Mouse (Mus musculus): ENCODE measurements around the gene Wdr17. TPM values are rescaled to one million over a fixed set of nuclear protein-coding genes. Genes with fewer than 3 reads are reported as not detected.
"Not testable (repeated sequence)": the region's sequence is repeated elsewhere in the genome, so short reads cannot be mapped to it uniquely, and the experiment has no call there.

The Wdr17 gene
- polyA plus RNA-seq, 1 experiment from 2014 or later: 0.05 TPM

GRCm38 (mm10) chr8:54667756-54668155, 219.2 kb downstream of the Wdr17 start:
- Histone ChIP-seq H3K4me1 (replicated peaks) (no peaks in the 10 kb centered on the region), H3K4me2 (no peak overlapping the region), H3K4me3 (replicated peaks) (no peak overlapping the region), H3K9me3 (replicated peaks) (no peaks in the 10 kb centered on the region), H3K27ac (no peak overlapping the region), H3K9ac (no peak overlapping the region), H3K27me3 (no peaks in the 10 kb centered on the region), H3K36me3 (no peaks in the 10 kb centered on the region)
- DNase-seq: no peak
- WGBS (ENCODE audit: insufficient replicate concordance): 56% methylated on average over 3 of the region's 3 CpGs
- no peak for ATAC-seq (ENCODE audit: low read depth)

GRCm38 (mm10) chr8:54660675-54661074, 226.3 kb downstream of the Wdr17 start:
- H3K9ac ChIP-seq: no peak overlapping the region
- no peak for ATAC-seq (ENCODE audit: low read depth)
- no peak overlapping the region for H3K27ac ChIP-seq
- no peaks in the 10 kb centered on the region for H3K36me3 ChIP-seq
- 34% methylated on average over 5 of the region's 5 CpGs for WGBS (ENCODE audit: insufficient replicate concordance)
- no peaks in the 10 kb centered on the region for H3K9me3 ChIP-seq (replicated peaks)
- DNase-seq: peak; percentile 3
- no peaks in the 10 kb centered on the region for H3K4me1 ChIP-seq (replicated peaks)
- H3K4me3 ChIP-seq (replicated peaks): no peak overlapping the region
- no peak overlapping the region for H3K4me2 ChIP-seq
- H3K27me3 ChIP-seq: no peaks in the 10 kb centered on the region

- Histone ChIP-seq H3K36me3 (no peaks in the 10 kb centered on the region), H3K9ac (no peak overlapping the region), H3K9me3 (replicated peaks) (no peaks in the 10 kb centered on the region), H3K4me1 (replicated peaks) (no peaks in the 10 kb centered on the region), H3K27me3 (no peaks in the 10 kb centered on the region), H3K27ac (no peak overlapping the region), H3K4me2 (no peak overlapping the region), H3K4me3 (replicated peaks) (no peak overlapping the region)
- DNase-seq (no peak), ATAC-seq (ENCODE audit: low read depth) (no peak)
- 71% methylated on average over 2 of the region's 2 CpGs for WGBS (ENCODE audit: insufficient replicate concordance)
These were observed 227.3 kb downstream of the Wdr17 start for GRCm38 (mm10) chr8:54659703-54660102.

- no peak overlapping the region for H3K4me2 ChIP-seq
- no peak overlapping the region for H3K9ac ChIP-seq
- no peaks in the 10 kb centered on the region for H3K9me3 ChIP-seq (replicated peaks)
- H3K4me3 ChIP-seq (replicated peaks): no peak overlapping the region
- no peak overlapping the region for H3K27ac ChIP-seq
- no peaks in the 10 kb centered on the region for H3K4me1 ChIP-seq (replicated peaks)
- 78% methylated on average over 4 of the region's 4 CpGs for WGBS (ENCODE audit: insufficient replicate concordance)
- ATAC-seq (ENCODE audit: low read depth) (no peak), DNase-seq (no peak)
- H3K27me3 ChIP-seq: no peaks in the 10 kb centered on the region
- no peaks in the 10 kb centered on the region for H3K36me3 ChIP-seq
These were observed 248.3 kb downstream of the Wdr17 start for GRCm38 (mm10) chr8:54638634-54639033.

GRCm38 (mm10) chr8:54616710-54617109, 270.3 kb downstream of the Wdr17 start:
- not testable (repeated sequence) for H3K36me3 ChIP-seq; H3K27ac ChIP-seq; DNase-seq; H3K4me2 ChIP-seq; H3K4me3 ChIP-seq (replicated peaks); ATAC-seq (ENCODE audit: low read depth); H3K27me3 ChIP-seq; H3K9me3 ChIP-seq (replicated peaks); H3K9ac ChIP-seq; H3K4me1 ChIP-seq (replicated peaks)
- WGBS (ENCODE audit: insufficient replicate concordance): 71% methylated on average over 17 of the region's 17 CpGs

GRCm38 (mm10) chr8:54610238-54610637, 276.7 kb downstream of the Wdr17 start:
- H3K4me1 ChIP-seq (replicated peaks): no peaks in the 10 kb centered on the region
- no peaks in the 10 kb centered on the region for H3K36me3 ChIP-seq
- H3K9ac ChIP-seq: no peak overlapping the region
- DNase-seq (no peak), ATAC-seq (ENCODE audit: low read depth) (no peak)
- no peaks in the 10 kb centered on the region for H3K27me3 ChIP-seq
- WGBS (ENCODE audit: insufficient replicate concordance): 59% methylated on average over 4 of the region's 4 CpGs
- H3K27ac ChIP-seq: no peak overlapping the region
- no peaks in the 10 kb centered on the region for H3K9me3 ChIP-seq (replicated peaks)
- H3K4me2 ChIP-seq: no peak overlapping the region
- no peak overlapping the region for H3K4me3 ChIP-seq (replicated peaks)

- no peak overlapping the region for H3K4me3 ChIP-seq (replicated peaks)
- H3K27ac ChIP-seq: no peak overlapping the region
- no peak for DNase-seq
- WGBS (ENCODE audit: insufficient replicate concordance): 66% methylated on average over 2 of the region's 2 CpGs
- no peak overlapping the region for H3K9ac ChIP-seq
- H3K4me2 ChIP-seq: no peak overlapping the region
- ATAC-seq (ENCODE audit: low read depth): no peak
- no peaks in the 10 kb centered on the region for H3K4me1 ChIP-seq (replicated peaks)
- no peaks in the 10 kb centered on the region for H3K27me3 ChIP-seq
- no peaks in the 10 kb centered on the region for H3K9me3 ChIP-seq (replicated peaks)
- H3K36me3 ChIP-seq: no peaks in the 10 kb centered on the region
These were observed 277.6 kb downstream of the Wdr17 start for GRCm38 (mm10) chr8:54609336-54609735.

- ATAC-seq (ENCODE audit: low read depth) (no peak), DNase-seq (no peak)
- no peaks in the 10 kb centered on the region for H3K36me3 ChIP-seq
- no peak overlapping the region for H3K4me2 ChIP-seq
- 51% methylated on average over 4 of the region's 4 CpGs for WGBS (ENCODE audit: insufficient replicate concordance)
- H3K4me3 ChIP-seq (replicated peaks): no peak overlapping the region
- peaks cover 7% of the 10 kb centered on the region; the same call in 1 of the 2 replicates for H3K4me1 ChIP-seq (replicated peaks)
- H3K27me3 ChIP-seq: no peaks in the 10 kb centered on the region
- no peak overlapping the region for H3K27ac ChIP-seq
- H3K9ac ChIP-seq: no peak overlapping the region
- H3K9me3 ChIP-seq (replicated peaks): no peaks in the 10 kb centered on the region
These were observed 283.5 kb downstream of the Wdr17 start for GRCm38 (mm10) chr8:54603440-54603839.

GRCm38 (mm10) chr8:54600671-54601251, 286.2 kb downstream of the Wdr17 start, which contains the start of gene Spata4:
Gene Spata4, plus strand, starts transcription at chr8:54600781.
- ATAC-seq (ENCODE audit: low read depth) (peak; percentile 67), DNase-seq (peak; percentile 37)
- H3K4me1 ChIP-seq (replicated peaks): peaks cover 7% of the 10 kb centered on the region; the same call in 1 of the 2 replicates
- H3K4me3 ChIP-seq (replicated peaks): peak within 1 kb of the TSS; percentile 14; the same call in 1 of the 2 replicates
- H3K27me3 ChIP-seq: no peaks in the 10 kb centered on the region
- H3K9me3 ChIP-seq (replicated peaks): no peaks in the 10 kb centered on the region
- H3K27ac ChIP-seq: no peak within 1 kb of the TSS
- H3K9ac ChIP-seq: no peak within 1 kb of the TSS
- 17% methylated on average over 21 of the region's 21 CpGs for WGBS (ENCODE audit: insufficient replicate concordance)
- no peaks in the 10 kb centered on the region for H3K36me3 ChIP-seq
- peak within 1 kb of the TSS; percentile 54 for H3K4me2 ChIP-seq

GRCm38 (mm10) chr8:54597386-54597785, 289.6 kb downstream of the Wdr17 start:
- H3K27ac ChIP-seq: no peak overlapping the region
- no peaks in the 10 kb centered on the region for H3K9me3 ChIP-seq (replicated peaks)
- no peak overlapping the region for H3K4me2 ChIP-seq
- no peak overlapping the region for H3K4me3 ChIP-seq (replicated peaks)
- peaks cover 7% of the 10 kb centered on the region; the same call in 1 of the 2 replicates for H3K4me1 ChIP-seq (replicated peaks)
- DNase-seq (no peak), ATAC-seq (ENCODE audit: low read depth) (no peak)
- WGBS (ENCODE audit: insufficient replicate concordance): 71% methylated on average over 2 of the region's 2 CpGs
- H3K9ac ChIP-seq: no peak overlapping the region
- no peaks in the 10 kb centered on the region for H3K36me3 ChIP-seq
- H3K27me3 ChIP-seq: no peaks in the 10 kb centered on the region

- Histone ChIP-seq H3K4me2 (no peak overlapping the region), H3K36me3 (no peaks in the 10 kb centered on the region), H3K4me3 (replicated peaks) (no peak overlapping the region), H3K27ac (no peak overlapping the region), H3K27me3 (no peaks in the 10 kb centered on the region), H3K9me3 (replicated peaks) (no peaks in the 10 kb centered on the region), H3K9ac (no peak overlapping the region), H3K4me1 (replicated peaks) (peaks cover 7% of the 10 kb centered on the region; the same call in 1 of the 2 replicates)
- ATAC-seq (ENCODE audit: low read depth): no peak
- no peak for DNase-seq
- WGBS (ENCODE audit: insufficient replicate concordance): 73% methylated on average over 2 of the region's 2 CpGs
These were observed 290.0 kb downstream of the Wdr17 start for GRCm38 (mm10) chr8:54596940-54597339.

- Histone ChIP-seq H3K9me3 (replicated peaks) (no peaks in the 10 kb centered on the region), H3K27me3 (no peaks in the 10 kb centered on the region), H3K27ac (no peak overlapping the region), H3K4me3 (replicated peaks) (no peak overlapping the region), H3K4me1 (replicated peaks) (peaks cover 7% of the 10 kb centered on the region; the same call in 1 of the 2 replicates), H3K9ac (no peak overlapping the region), H3K4me2 (no peak overlapping the region), H3K36me3 (no peaks in the 10 kb centered on the region)
- 37% methylated on average over 2 of the region's 2 CpGs for WGBS (ENCODE audit: insufficient replicate concordance)
- ATAC-seq (ENCODE audit: low read depth) (no peak), DNase-seq (no peak)
These were observed 290.9 kb downstream of the Wdr17 start for GRCm38 (mm10) chr8:54596051-54596450.

Measured in liver, embryonic 13.5 days (tissue).